Mouse (Mus musculus) erythroblast, adult 5-6 weeks (primary cell): ENCODE data around the gene Cops8. TPM values are rescaled to one million over a fixed set of nuclear protein-coding genes. Genes with fewer than 3 reads are reported as not detected.

ENCODE experiments used
- ATAC-seq: replicated peaks from 2 replicates; pipeline ENCODE4 v1.8.0; 2016; ENCODE audit warnings: moderate number of reproducible peaks, mild to moderate bottlenecking, moderate TSS enrichment, inconsistent platforms; ENCODE audit not compliant: poor library complexity, low FRiP score, severe bottlenecking
- total RNA-seq, 2 experiments: library from RNA; stranded (forward) in 1 of 2; stranded (reverse) in 1 of 2; fragments of 150-400 nt in 1 of 2; fragments of 200-764, 138-1000 nt in 1 of 2; gene quantifications; 2 replicates each; pipeline versions ENCODE4 v1.2.3 to v1.2.4; 2015 to 2017; ENCODE audit warnings: low replicate concordance in 2 of 2

Gene Cops8
- total RNA-seq, 2 experiments from 2014 or later = 33.8 to 35.9 TPM

- ATAC-seq = no peak
These were observed 35.6 kb downstream of the Cops8 start for GRCm38 (mm10) chr1:90638335-90638734.

GRCm38 (mm10) chr1:90650781-90651437, 48.1 kb downstream of the Cops8 start:
- ATAC-seq = no peak

GRCm38 (mm10) chr1:90651781-90652180, 49.0 kb downstream of the Cops8 start:
- no peak for ATAC-seq

GRCm38 (mm10) chr1:90652553-90652952, 49.8 kb downstream of the Cops8 start:
- no peak for ATAC-seq

- ATAC-seq = no peak
These were observed 53.9 kb downstream of the Cops8 start for GRCm38 (mm10) chr1:90656492-90657245.

- ATAC-seq = no peak
These were observed 54.7 kb downstream of the Cops8 start for GRCm38 (mm10) chr1:90657292-90658050.

- no peak for ATAC-seq
These were observed 55.8 kb downstream of the Cops8 start for GRCm38 (mm10) chr1:90658581-90658980.

GRCm38 (mm10) chr1:90660150-90660549, 57.4 kb downstream of the Cops8 start:
- ATAC-seq = no peak

GRCm38 (mm10) chr1:90662491-90662890, 59.7 kb downstream of the Cops8 start:
- no peak for ATAC-seq

Other genes starting within 250 kb of the Cops8 start
- 0.21 TPM in 1 of 2 replicates, not detected in the other for gene Col6a3, start 241.0 kb downstream of the Cops8 start, total RNA-seq (2015; ENCODE audit: low replicate concordance)
- 0.14 TPM in 1 of 2 replicates, not detected in the other for gene Col6a3, start 241.0 kb downstream of the Cops8 start, total RNA-seq (2017; ENCODE audit: low replicate concordance)